In the genomic region with DNA sequence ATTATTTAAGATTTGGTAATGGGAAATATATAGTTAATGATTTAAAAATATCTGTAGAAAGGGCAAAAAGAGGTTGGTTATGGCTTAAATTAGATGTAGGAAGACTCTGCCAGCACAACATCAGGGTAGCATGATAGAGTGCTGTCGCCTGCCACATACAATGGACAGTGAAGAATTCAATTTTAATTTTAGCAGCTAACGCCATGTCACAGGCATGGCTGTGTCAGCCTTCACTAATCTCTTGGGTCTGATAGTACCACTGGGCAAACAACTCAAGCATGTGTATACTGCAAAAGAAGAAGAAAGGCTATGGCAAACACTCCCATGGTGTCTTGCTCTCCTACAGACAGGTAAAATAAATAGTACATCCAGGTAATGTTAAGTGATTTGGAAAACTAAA, we compare ENCODE assay signal across 14 mouse cellular contexts.
"Had no signal": no experiment of that assay in that cellular context is flagged by ENCODE, and none has a peak within 500 bp of the region (broad histone marks: within the 10 kb centered on the region; RNA-seq: fewer than 3 reads in every experiment).

No protein-coding gene starts in this region.

- H3K4me3 ChIP-seq: kidney, embryonic 15.5 days; limb, embryonic 10.5 days; liver, embryonic 15.5 days; midbrain, embryonic 10.5 days; neural tube, embryonic 13.5 days had no signal

- H3K27me3 ChIP-seq: kidney, embryonic 15.5 days; liver, embryonic 15.5 days; neural tube, embryonic 13.5 days had no signal

- H3K9ac ChIP-seq: kidney, embryonic 15.5 days; liver, embryonic 15.5 days; neural tube, embryonic 13.5 days had no signal

- H3K9me3 ChIP-seq: kidney, embryonic 15.5 days; limb, embryonic 10.5 days; liver, embryonic 15.5 days; midbrain, embryonic 10.5 days; neural tube, embryonic 13.5 days had no signal

- ATAC-seq: lung, postnatal 0 days; midbrain, embryonic 16.5 days had no signal

- DNase-seq: kidney, postnatal 14 days; lung, adult 2 months; lung, postnatal 4 days; right cerebral cortex, postnatal 14 days; thymus, postnatal 4 days had no signal

- H3K36me3 ChIP-seq: kidney, embryonic 15.5 days; limb, embryonic 10.5 days; liver, embryonic 15.5 days; midbrain, embryonic 10.5 days; neural tube, embryonic 13.5 days had no signal

- H3K27ac ChIP-seq: kidney, embryonic 15.5 days; limb, embryonic 10.5 days; liver, embryonic 15.5 days; midbrain, embryonic 10.5 days; neural tube, embryonic 13.5 days; stomach, postnatal 0 days had no signal

- H3K4me2 ChIP-seq: kidney, embryonic 15.5 days; liver, embryonic 11.5 days; liver, embryonic 15.5 days; neural tube, embryonic 13.5 days had no signal

- H3K4me1 ChIP-seq: liver, embryonic 15.5 days; midbrain, embryonic 10.5 days had no signal
